Mouse (Mus musculus) hindbrain, embryonic 12.5 days (tissue): ENCODE measurements around the gene Zfp296. TPM values are rescaled to one million over a fixed set of nuclear protein-coding genes. Genes with fewer than 3 reads are reported as not detected.

Experiments used
- ATAC-seq: fragments of 200-750 bp; cut with Nextera tagmentation; 2 replicates; pipeline ENCODE4 v1.8.0; 2017; ENCODE audit warnings: moderate TSS enrichment; ENCODE audit not compliant: low FRiP score
- H3K27ac ChIP-seq: fragments of 300-500 bp; sonication (generic); 2 replicates; pipeline ENCODE4 v1.5.1; 2016; ENCODE audit warnings: mild to moderate bottlenecking
- H3K27me3 ChIP-seq: fragments of 300-500 bp; sonication (generic); 2 replicates; pipeline ENCODE4 v1.6.1; 2016; ENCODE audit warnings: mild to moderate bottlenecking
- H3K36me3 ChIP-seq: fragments of 300-500 bp; sonication (generic); 2 replicates; pipeline ENCODE4 v1.6.1; 2016; ENCODE audit warnings: mild to moderate bottlenecking
- H3K4me1 ChIP-seq: fragments of 300-500 bp; sonication (generic); 2 replicates; pipeline ENCODE4 v1.6.1; 2016
- H3K4me2 ChIP-seq: fragments of 300-500 bp; sonication (generic); replicated peaks from 2 replicates; pipeline ENCODE4 v1.6.1; 2016; ENCODE audit warnings: mild to moderate bottlenecking
- H3K4me3 ChIP-seq: fragments of 300-500 bp; sonication (generic); 2 replicates; pipeline ENCODE4 v1.5.1; 2016; ENCODE audit warnings: mild to moderate bottlenecking
- H3K9ac ChIP-seq: fragments of 300-500 bp; sonication (generic); 2 replicates; pipeline ENCODE4 v1.6.1; 2016; ENCODE audit warnings: mild to moderate bottlenecking, moderate library complexity
- H3K9me3 ChIP-seq: fragments of 300-500 bp; sonication (generic); replicated peaks from 2 replicates; pipeline ENCODE4 v1.6.1; 2016; ENCODE audit warnings: mild to moderate bottlenecking
- WGBS: fragments of 180-500 bp; shearing (Covaris S2); methylation state at CpG from one replicate; pipeline ENCODE4 v1.1.7; 2016; 5-methylcytosine and 5-hydroxymethylcytosine counted together
- polyA plus RNA-seq: library from polyadenylated mRNA; unstranded; fragments of >200 nt; fragmentation: Nextera tagmentation; extraction: Ambion mirVana; gene quantifications from 2 replicates; pipeline ENCODE4 v1.2.1, GENCODE M21; 2016

Gene Zfp296
- polyA plus RNA-seq, 1 experiment from 2014 or later = 0.30 TPM

- 93% methylated on average over 5 of the region's 5 CpGs for WGBS
- no peak overlapping the region for H3K4me2 ChIP-seq
- no peak overlapping the region for H3K9ac ChIP-seq
- no peaks in the 10 kb centered on the region for H3K27me3 ChIP-seq
- no peaks in the 10 kb centered on the region for H3K9me3 ChIP-seq
- ATAC-seq = no peak
- H3K4me3 ChIP-seq = no peak overlapping the region
- no peak overlapping the region for H3K27ac ChIP-seq
- H3K36me3 ChIP-seq = peaks cover 22% of the 10 kb centered on the region
- H3K4me1 ChIP-seq = peaks cover 10% of the 10 kb centered on the region; the same call in 1 of the 2 replicates
These were observed 25.5 kb upstream of the Zfp296 start for GRCm38 (mm10) chr7:19551634-19552033.

DNA sequence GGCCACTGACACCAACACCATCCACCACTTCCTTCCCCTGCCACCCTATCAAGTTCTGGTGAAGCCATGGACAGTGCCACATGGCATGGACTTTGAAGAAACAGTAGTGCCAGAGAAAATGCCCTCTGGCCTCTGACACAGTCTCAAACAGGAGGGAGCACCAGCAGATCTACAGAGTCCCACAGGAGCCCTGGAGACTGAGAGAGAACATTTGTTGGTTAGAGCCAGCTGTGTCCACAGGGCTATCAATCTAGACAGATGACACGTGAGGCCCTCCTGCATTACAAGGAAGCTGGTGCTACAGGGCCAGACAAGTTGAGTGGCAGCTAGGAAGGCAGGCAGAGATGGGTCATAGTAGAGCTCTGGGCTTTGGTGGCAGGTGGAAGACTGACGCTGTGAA, 24.6 kb upstream of the Zfp296 start:
- no peak overlapping the region for H3K4me3 ChIP-seq
- ATAC-seq = 0 out of 2 replicates have a peak, but pooled peaks have one; percentile 33
- peaks cover 25% of the 10 kb centered on the region for H3K36me3 ChIP-seq
- no peak overlapping the region for H3K9ac ChIP-seq
- H3K27me3 ChIP-seq = no peaks in the 10 kb centered on the region
- H3K9me3 ChIP-seq = no peaks in the 10 kb centered on the region
- H3K4me1 ChIP-seq = peaks cover 10% of the 10 kb centered on the region; the same call in 1 of the 2 replicates
- no peak overlapping the region for H3K4me2 ChIP-seq
- WGBS = 62% methylated on average over 2 of the region's 2 CpGs
- H3K27ac ChIP-seq = no peak overlapping the region

- 85% methylated on average over 1 of the region's 1 CpGs for WGBS
- no peaks in the 10 kb centered on the region for H3K27me3 ChIP-seq
- no peak overlapping the region for H3K9ac ChIP-seq
- H3K9me3 ChIP-seq = no peaks in the 10 kb centered on the region
- peaks cover 25% of the 10 kb centered on the region for H3K36me3 ChIP-seq
- no peak overlapping the region for H3K27ac ChIP-seq
- no peak for ATAC-seq
- peaks cover 23% of the 10 kb centered on the region for H3K4me1 ChIP-seq
- no peak overlapping the region for H3K4me2 ChIP-seq
- no peak overlapping the region for H3K4me3 ChIP-seq
These were observed 22.9 kb upstream of the Zfp296 start for GRCm38 (mm10) chr7:19554168-19554567.

- H3K36me3 ChIP-seq = peaks cover 24% of the 10 kb centered on the region
- no peak overlapping the region for H3K4me2 ChIP-seq
- H3K27me3 ChIP-seq = no peaks in the 10 kb centered on the region
- no peaks in the 10 kb centered on the region for H3K9me3 ChIP-seq
- peaks cover 44% of the 10 kb centered on the region for H3K4me1 ChIP-seq
- no peak overlapping the region for H3K4me3 ChIP-seq
- ATAC-seq = no peak
- H3K9ac ChIP-seq = no peak overlapping the region
- no peak overlapping the region for H3K27ac ChIP-seq
- WGBS = 89% methylated on average over 2 of the region's 2 CpGs
These were observed 20.0 kb upstream of the Zfp296 start for GRCm38 (mm10) chr7:19557086-19557485.

DNA sequence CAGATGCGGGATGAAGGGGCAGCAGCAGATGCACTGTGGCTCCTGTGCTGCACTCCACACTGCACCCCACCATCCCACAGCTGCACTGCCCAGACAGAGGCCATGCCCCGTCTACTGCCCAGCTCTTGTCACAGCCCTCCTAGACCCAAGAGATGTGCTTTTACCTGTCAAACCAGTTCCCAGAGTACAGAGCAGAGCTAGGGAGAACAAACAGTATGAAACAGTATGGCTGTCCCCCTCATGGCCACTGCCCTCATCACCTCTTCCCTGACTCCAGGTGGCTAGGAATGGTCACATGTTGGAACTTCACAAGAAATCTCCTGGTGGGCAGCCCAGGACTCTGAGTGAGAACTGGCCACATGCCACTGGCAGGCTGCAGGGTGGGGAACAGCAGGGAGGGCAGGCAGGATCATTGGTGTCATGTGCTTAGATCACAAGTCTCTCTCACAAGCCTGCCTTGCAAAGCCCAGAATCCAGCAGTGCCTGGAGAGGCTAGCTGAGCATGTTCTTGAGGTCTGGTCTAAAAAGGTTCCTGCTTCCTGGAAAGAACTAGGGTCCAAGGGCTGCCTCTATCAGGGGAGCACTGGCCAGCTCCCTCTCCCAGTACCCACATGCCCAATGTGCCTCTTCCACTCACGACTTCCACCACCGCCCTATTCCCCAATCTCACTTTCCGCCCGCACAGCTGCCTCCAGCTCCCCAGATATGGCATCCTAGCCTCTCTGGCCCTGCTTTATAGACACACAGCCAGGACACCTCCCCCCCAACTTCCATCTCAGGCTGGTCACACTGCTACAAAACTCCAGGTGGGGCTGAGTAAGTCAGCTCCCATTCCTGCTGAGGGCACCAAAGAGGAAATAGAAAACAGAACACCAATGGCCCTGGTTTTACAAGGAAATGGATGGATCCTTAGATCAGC, 18.8 kb upstream of the Zfp296 start:
- H3K9ac ChIP-seq = peak overlapping the region; percentile 29; the same call in 1 of the 2 replicates

GRCm38 (mm10) chr7:19558965-19559364, 18.1 kb upstream of the Zfp296 start:
- H3K27me3 ChIP-seq = no peaks in the 10 kb centered on the region
- H3K4me2 ChIP-seq = peak overlapping the region; percentile 1; the same call in 1 of the 2 replicates
- no peak overlapping the region for H3K27ac ChIP-seq
- H3K4me1 ChIP-seq = peaks cover 43% of the 10 kb centered on the region
- no peak for ATAC-seq
- 62% methylated on average over 2 of the region's 2 CpGs for WGBS
- peak overlapping the region; percentile 29; the same call in 1 of the 2 replicates for H3K9ac ChIP-seq
- H3K36me3 ChIP-seq = peaks cover 13% of the 10 kb centered on the region
- H3K9me3 ChIP-seq = no peaks in the 10 kb centered on the region
- H3K4me3 ChIP-seq = 0 out of 2 replicates have a peak overlapping the region, but pooled peaks have one; percentile 0

More for the DNA sequence above, 18.8 kb upstream of the Zfp296 start:
- 94% methylated on average over 6 of the region's 6 CpGs for WGBS
- Histone ChIP-seq H3K27ac (no peak overlapping the region), H3K4me3 (0 out of 2 replicates have a peak overlapping the region, but pooled peaks have one; percentile 0), H3K27me3 (no peaks in the 10 kb centered on the region), H3K36me3 (peaks cover 20% of the 10 kb centered on the region), H3K9me3 (no peaks in the 10 kb centered on the region), H3K4me2 (no peak overlapping the region), H3K4me1 (peaks cover 39% of the 10 kb centered on the region)
- no peak for ATAC-seq

DNA sequence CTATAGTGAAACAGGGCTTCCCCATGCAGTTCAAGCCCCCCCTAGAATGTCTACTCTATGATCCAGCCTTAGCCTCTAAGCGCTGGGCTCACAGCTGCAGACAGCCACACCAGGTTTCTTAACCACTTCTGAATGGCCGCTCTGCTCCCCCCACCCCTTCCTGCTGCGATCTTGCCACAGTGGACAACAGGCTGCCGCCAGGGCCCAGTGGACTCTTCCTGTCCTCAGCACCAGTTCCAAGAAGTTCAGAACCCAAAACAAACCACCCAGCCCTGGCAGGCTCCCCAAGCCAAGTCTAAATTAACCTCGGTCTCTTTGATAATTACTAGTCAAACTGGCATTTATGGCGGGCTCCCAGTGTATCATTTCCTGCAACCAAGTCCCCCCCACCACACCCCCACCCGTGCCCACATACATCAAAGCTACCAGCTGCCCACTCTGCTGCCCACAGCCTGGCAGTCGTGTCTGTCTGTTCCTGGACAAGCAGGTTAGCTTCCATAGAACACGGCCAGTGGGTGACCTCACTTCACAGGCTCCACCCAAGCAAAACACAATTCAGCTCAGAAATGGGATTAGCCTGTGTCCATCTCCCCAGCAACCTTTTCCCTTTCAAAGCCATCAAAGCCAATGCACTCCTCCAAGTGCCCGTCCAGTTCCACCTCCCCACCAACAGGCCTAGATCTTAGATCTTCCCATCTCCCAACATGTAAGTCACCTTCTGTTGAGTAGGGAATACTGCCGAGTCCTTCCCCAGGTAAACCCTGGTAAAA, 16.4 kb upstream of the Zfp296 start:
- Histone ChIP-seq H3K27ac (no peak overlapping the region), H3K4me3 (peak overlapping the region; percentile 98), H3K9me3 (no peaks in the 10 kb centered on the region; the same call in 1 of the 2 replicates), H3K4me1 (peaks cover 43% of the 10 kb centered on the region), H3K36me3 (peaks cover 25% of the 10 kb centered on the region), H3K4me2 (peak overlapping the region; percentile 99), H3K9ac (peak overlapping the region; percentile 96), H3K27me3 (no peaks in the 10 kb centered on the region)
- WGBS = 29% methylated on average over 11 of the region's 11 CpGs
- no peak for ATAC-seq

GRCm38 (mm10) chr7:19561431-19561764, 15.7 kb upstream of the Zfp296 start:
- under 1% methylated on average over 11 of the region's 11 CpGs for WGBS

GRCm38 (mm10) chr7:19561765-19562642, 15.1 kb upstream of the Zfp296 start:
- Histone ChIP-seq H3K4me3 (peak overlapping the region; percentile 98), H3K9ac (peak overlapping the region; percentile 96), H3K9me3 (no peaks in the 10 kb centered on the region; the same call in 1 of the 2 replicates), H3K27ac (peak overlapping the region; percentile 95), H3K36me3 (peaks cover 25% of the 10 kb centered on the region), H3K27me3 (no peaks in the 10 kb centered on the region), H3K4me1 (peaks cover 43% of the 10 kb centered on the region), H3K4me2 (peak overlapping the region; percentile 99)
- ATAC-seq = peak; percentile 87
- under 1% methylated on average over 102 of the region's 102 CpGs for WGBS

More at GRCm38 (mm10) chr7:19561431-19561764, 15.7 kb upstream of the Zfp296 start:
- peak overlapping the region; percentile 98 for H3K4me3 ChIP-seq
- no peaks in the 10 kb centered on the region; the same call in 1 of the 2 replicates for H3K9me3 ChIP-seq
- peak overlapping the region; percentile 96 for H3K9ac ChIP-seq
- H3K27ac ChIP-seq = peak overlapping the region; percentile 95
- peaks cover 43% of the 10 kb centered on the region for H3K4me1 ChIP-seq
- peaks cover 27% of the 10 kb centered on the region for H3K36me3 ChIP-seq
- peak overlapping the region; percentile 99 for H3K4me2 ChIP-seq
- H3K27me3 ChIP-seq = no peaks in the 10 kb centered on the region
- ATAC-seq = no peak; the same call in 1 of the 2 replicates

DNA sequence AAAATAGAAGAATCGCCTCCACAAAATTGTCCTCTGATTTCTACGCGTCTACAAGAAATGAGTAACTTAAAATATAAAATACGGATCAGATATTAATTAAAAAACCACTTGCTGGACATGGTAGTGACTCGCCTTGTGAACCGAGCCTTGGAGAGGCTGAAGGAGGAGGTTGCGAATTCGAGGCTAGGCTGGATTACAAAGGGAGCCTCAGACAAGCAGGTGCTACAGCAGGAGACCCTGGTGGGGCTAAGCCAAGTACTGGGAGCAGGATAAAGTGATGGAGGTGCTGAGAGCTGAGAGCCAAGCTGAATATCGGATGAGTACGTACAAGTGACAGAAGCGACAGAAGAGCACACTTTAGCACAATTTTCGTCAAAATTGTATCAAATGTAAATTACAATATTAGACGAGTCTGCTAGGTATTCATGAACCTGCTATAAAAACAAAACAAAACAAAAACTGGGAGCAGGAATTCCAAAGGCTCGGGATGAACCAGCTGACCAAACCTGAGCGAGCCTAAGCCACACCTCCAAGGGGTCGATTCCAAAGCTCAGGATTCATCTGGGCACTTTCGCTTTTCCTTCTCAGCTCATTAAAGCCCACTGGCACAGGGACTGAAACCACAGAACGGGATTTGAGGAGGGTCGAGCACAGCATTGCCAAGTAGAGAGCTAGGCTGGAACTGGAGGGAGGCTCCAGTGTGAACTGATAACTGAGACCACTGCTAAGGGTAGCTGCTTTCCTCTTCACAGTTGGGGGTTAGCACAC, 14.3 kb upstream of the Zfp296 start, which contains the start of gene Ppp1r37:
Gene Ppp1r37 (minus strand): TSS at position 434 of the 768 bp plus-strand sequence.
- Histone ChIP-seq H3K4me1 (peaks cover 43% of the 10 kb centered on the region), H3K36me3 (peaks cover 19% of the 10 kb centered on the region), H3K4me2 (peak within 1 kb of the TSS; percentile 99), H3K9ac (peak within 1 kb of the TSS; percentile 96), H3K4me3 (peak within 1 kb of the TSS; percentile 98), H3K9me3 (no peaks in the 10 kb centered on the region; the same call in 1 of the 2 replicates), H3K27ac (peak within 1 kb of the TSS; percentile 95), H3K27me3 (no peaks in the 10 kb centered on the region)
- 3% methylated on average over 19 of the region's 19 CpGs for WGBS
- ATAC-seq = peak; percentile 35; the same call in 1 of the 2 replicates
